Mouse (Mus musculus) heart, adult 18-20 months (tissue): ENCODE results near the gene Mkln1. TPM values are rescaled to one million over a fixed set of nuclear protein-coding genes. Genes with fewer than 3 reads are reported as not detected.

Source experiments
- DNase-seq, 2 experiments: peaks; one replicate each; pipeline ENCODE4 v3.0.0; 2021 to 2022; ENCODE audit warnings: mixed read lengths in 1 of 2
- total RNA-seq, 2 experiments: library from RNA; stranded (reverse); gene quantifications; 2 replicates each; pipeline ENCODE4 v1.2.3; 2021

The Mkln1 gene
- total RNA-seq, 2 experiments from 2014 or later: 174 to 178 TPM

- no peak for DNase-seq
Observed at GRCm38 (mm10) chr6:31397775-31398430, 632 bp upstream of the Mkln1 start.

GRCm38 (mm10) chr6:31399206-31399549, 643 bp downstream of the Mkln1 start:
- DNase-seq: no peak

GRCm38 (mm10) chr6:31399566-31399965, 1.0 kb downstream of the Mkln1 start:
- DNase-seq: peak; percentile 33 to 47

GRCm38 (mm10) chr6:31411017-31411416, 12.5 kb downstream of the Mkln1 start:
- no peak for DNase-seq

GRCm38 (mm10) chr6:31412487-31412886, 14.0 kb downstream of the Mkln1 start:
- peak in 1 of 2 experiments; percentile 22 for DNase-seq

GRCm38 (mm10) chr6:31413556-31413955, 15.0 kb downstream of the Mkln1 start:
- peak; percentile 19 to 34 for DNase-seq

GRCm38 (mm10) chr6:31414303-31414702, 15.8 kb downstream of the Mkln1 start:
- no peak for DNase-seq

- DNase-seq: no peak
Observed at GRCm38 (mm10) chr6:31425428-31425827, 26.9 kb downstream of the Mkln1 start.

GRCm38 (mm10) chr6:31437264-31437663, 38.7 kb downstream of the Mkln1 start:
- no peak for DNase-seq

GRCm38 (mm10) chr6:31445258-31445657, 46.7 kb downstream of the Mkln1 start:
- DNase-seq: no peak

- DNase-seq: peak; percentile 52 to 62
Observed at GRCm38 (mm10) chr6:31453735-31454134, 55.2 kb downstream of the Mkln1 start.

GRCm38 (mm10) chr6:31455376-31455775, 56.8 kb downstream of the Mkln1 start:
- DNase-seq: no peak

- peak; percentile 16 to 19 for DNase-seq
Observed at GRCm38 (mm10) chr6:31456988-31457387, 58.5 kb downstream of the Mkln1 start.

GRCm38 (mm10) chr6:31469431-31469830, 70.9 kb downstream of the Mkln1 start:
- no peak for DNase-seq

- DNase-seq: no peak
Observed at GRCm38 (mm10) chr6:31478221-31478620, 79.7 kb downstream of the Mkln1 start.

- peak in 1 of 2 experiments; percentile 9 for DNase-seq
Observed at GRCm38 (mm10) chr6:31480008-31480407, 81.5 kb downstream of the Mkln1 start.

- no peak for DNase-seq
Observed at GRCm38 (mm10) chr6:31486601-31487000, 88.1 kb downstream of the Mkln1 start.

GRCm38 (mm10) chr6:31489950-31490349, 91.4 kb downstream of the Mkln1 start:
- DNase-seq: no peak

GRCm38 (mm10) chr6:31495122-31495731, 96.7 kb downstream of the Mkln1 start:
- DNase-seq: no peak

- no peak for DNase-seq
Observed at GRCm38 (mm10) chr6:31496227-31496626, 97.7 kb downstream of the Mkln1 start.

GRCm38 (mm10) chr6:31499836-31500235, 101.3 kb downstream of the Mkln1 start:
- no peak for DNase-seq

GRCm38 (mm10) chr6:31500260-31500659, 101.7 kb downstream of the Mkln1 start:
- no peak for DNase-seq

GRCm38 (mm10) chr6:31500691-31501090, 102.2 kb downstream of the Mkln1 start:
- DNase-seq: no peak

- DNase-seq: peak in 1 of 2 experiments; percentile 49
Observed at GRCm38 (mm10) chr6:31502614-31503013, 104.1 kb downstream of the Mkln1 start.
